Mouse (Mus musculus) c-Kit-negative CD71-positive TER-119-positive erythroid progenitor cells, embryonic 14.5 days (primary cell): ENCODE data around the gene Omp.
"Not testable (repeated sequence)": the region's sequence is repeated elsewhere in the genome, so short reads cannot be mapped to it uniquely, and the experiment has no call there.

ENCODE experiments used
- DNase-seq: peaks from one replicate; pipeline ENCODE4 v3.0.0-alpha.2; 2013; ENCODE audit warnings: low read depth, low spot score

Gene Omp

GRCm38 (mm10) chr7:98145402-98145801 lies at the start of gene Omp:
Gene Omp (minus strand): TSS chr7:98145502.
- no peak for DNase-seq

GRCm38 (mm10) chr7:98194026-98194792 lies 48.9 kb upstream of the Omp start:
- DNase-seq, result no peak

- DNase-seq, result no peak
Observed at GRCm38 (mm10) chr7:98193515-98194025, 48.3 kb upstream of the Omp start.

- no peak for DNase-seq
Observed at GRCm38 (mm10) chr7:98191571-98192250, 46.4 kb upstream of the Omp start.

GRCm38 (mm10) chr7:98190578-98190977 lies 45.3 kb upstream of the Omp start:
- no peak for DNase-seq

GRCm38 (mm10) chr7:98189745-98190144 lies 44.4 kb upstream of the Omp start:
- DNase-seq, result no peak

- DNase-seq, result no peak
Observed at GRCm38 (mm10) chr7:98188680-98189079, 43.4 kb upstream of the Omp start.

- DNase-seq, result no peak
Observed at GRCm38 (mm10) chr7:98188238-98188637, 42.9 kb upstream of the Omp start.

GRCm38 (mm10) chr7:98187332-98187731 lies 42.0 kb upstream of the Omp start:
- DNase-seq, result not testable (repeated sequence)

- no peak for DNase-seq
Observed at GRCm38 (mm10) chr7:98186637-98187036, 41.3 kb upstream of the Omp start.

GRCm38 (mm10) chr7:98185326-98185725 lies 40.0 kb upstream of the Omp start:
- DNase-seq, result no peak

- no peak for DNase-seq
Observed at GRCm38 (mm10) chr7:98178560-98179231, 33.4 kb upstream of the Omp start.

- DNase-seq, result peak; percentile 84
Observed at GRCm38 (mm10) chr7:98177929-98178559, 32.7 kb upstream of the Omp start, which contains the start of gene Capn5. Gene Capn5 (minus strand): TSS chr7:98178274.

GRCm38 (mm10) chr7:98177566-98177928 lies 32.2 kb upstream of the Omp start:
- DNase-seq, result no peak

GRCm38 (mm10) chr7:98177071-98177485 lies 31.8 kb upstream of the Omp start:
- no peak for DNase-seq

- DNase-seq, result no peak
Observed at GRCm38 (mm10) chr7:98176322-98177070, 31.2 kb upstream of the Omp start.

GRCm38 (mm10) chr7:98174883-98175755 lies 29.8 kb upstream of the Omp start:
- peak; percentile 70 for DNase-seq

- no peak for DNase-seq
Observed at GRCm38 (mm10) chr7:98173408-98173807, 28.1 kb upstream of the Omp start.

GRCm38 (mm10) chr7:98172661-98173060 lies 27.4 kb upstream of the Omp start:
- no peak for DNase-seq
